Mouse (Mus musculus): ENCODE data around the gene Slc6a16.

Slc6a16 gene

DNA sequence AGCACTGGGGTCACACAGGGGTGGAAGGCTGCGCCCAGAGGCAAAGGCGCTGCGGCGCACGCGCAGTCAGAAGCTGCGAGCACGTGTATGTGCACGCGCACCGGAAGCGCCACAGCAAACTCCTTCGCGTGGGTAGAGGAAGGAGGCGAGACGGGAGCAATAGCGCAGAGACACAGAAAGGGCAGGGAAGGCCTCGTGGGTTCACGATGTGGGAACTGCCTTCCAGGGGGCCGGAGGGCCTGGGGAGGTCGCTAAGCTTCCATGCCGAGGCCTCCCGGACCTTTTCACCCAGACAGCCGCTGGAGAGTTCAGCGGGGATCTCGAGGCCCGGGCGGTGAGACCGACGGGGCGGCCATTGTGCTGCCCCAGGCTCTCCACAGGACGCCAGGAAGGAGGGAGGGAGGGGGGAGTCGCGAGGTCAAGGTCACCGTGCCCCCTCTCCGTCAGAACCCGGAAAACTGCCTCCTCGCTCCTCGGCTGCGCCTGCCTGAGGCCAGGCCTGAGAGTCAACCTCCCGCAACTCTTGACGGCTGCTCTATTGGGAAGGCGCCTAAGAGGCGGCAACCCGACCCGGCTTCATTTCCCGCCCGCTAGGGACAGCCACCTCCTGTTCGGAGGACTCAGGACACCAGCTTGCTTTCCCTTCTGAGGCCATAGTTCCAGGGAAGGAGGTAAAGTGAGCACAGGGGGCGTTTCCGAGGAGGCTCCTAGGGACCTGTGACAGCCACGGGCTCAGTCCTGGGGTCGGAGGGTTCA lies at the start of gene Slc6a16:
Gene Slc6a16 (plus strand): TSS at position 453 of the 756 bp plus-strand sequence.
- no peak for DNase-seq (ENCODE audit: low spot score)

DNA sequence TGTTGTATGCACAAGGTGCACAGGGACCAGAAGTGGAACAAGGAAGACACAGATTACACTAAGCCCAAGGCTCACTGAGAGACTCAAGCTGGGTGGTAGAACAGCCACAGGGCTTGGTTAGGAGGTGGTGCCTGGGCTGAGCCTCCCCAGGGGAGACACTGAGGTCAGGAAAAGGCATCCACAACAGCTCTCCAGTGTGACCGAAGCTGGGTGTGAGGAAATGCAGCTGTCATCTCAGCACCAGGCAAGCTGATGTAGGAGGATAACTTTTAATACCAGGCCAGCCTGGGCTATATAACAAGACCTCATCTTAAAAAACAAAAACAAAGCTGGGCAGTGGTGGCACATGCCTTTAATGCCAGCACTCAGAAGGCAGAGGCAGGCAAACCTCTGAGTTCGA lies 49.7 kb upstream of the Slc6a16 start:
- DNase-seq (ENCODE audit: low spot score), result no peak

GRCm38 (mm10) chr7:45191803-45192363 lies 49.0 kb upstream of the Slc6a16 start:
- DNase-seq (ENCODE audit: low spot score), result no peak

- DNase-seq (ENCODE audit: low spot score), result no peak
Measured at GRCm38 (mm10) chr7:45192585-45193310, 48.1 kb upstream of the Slc6a16 start.

DNA sequence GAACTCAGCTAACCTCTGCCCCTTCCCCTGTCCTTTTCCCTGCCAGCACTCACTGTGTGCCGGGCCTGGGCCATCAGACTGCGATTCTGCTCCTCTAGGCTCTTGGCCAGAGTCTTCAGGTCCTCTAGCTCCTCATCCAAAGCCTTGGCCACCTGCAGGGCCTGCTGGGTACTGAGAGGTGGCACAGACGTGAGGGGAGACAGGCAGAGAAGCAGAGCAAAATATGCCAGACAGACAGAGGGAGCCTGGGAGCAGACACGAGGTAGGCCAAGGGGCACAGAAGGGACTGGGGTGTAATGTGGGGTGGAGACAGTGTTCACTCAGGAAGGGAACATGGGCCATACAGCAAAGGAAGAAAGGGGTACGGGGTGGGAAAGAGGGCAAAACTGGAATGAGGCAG lies 47.5 kb upstream of the Slc6a16 start:
- no peak for DNase-seq (ENCODE audit: low spot score)

GRCm38 (mm10) chr7:45193871-45194785 lies 46.8 kb upstream of the Slc6a16 start:
- DNase-seq (ENCODE audit: low spot score), result no peak

GRCm38 (mm10) chr7:45195341-45196175 lies 45.3 kb upstream of the Slc6a16 start:
- no peak for DNase-seq (ENCODE audit: low spot score)

GRCm38 (mm10) chr7:45196176-45196535 lies 44.7 kb upstream of the Slc6a16 start:
- DNase-seq (ENCODE audit: low spot score), result no peak

DNA sequence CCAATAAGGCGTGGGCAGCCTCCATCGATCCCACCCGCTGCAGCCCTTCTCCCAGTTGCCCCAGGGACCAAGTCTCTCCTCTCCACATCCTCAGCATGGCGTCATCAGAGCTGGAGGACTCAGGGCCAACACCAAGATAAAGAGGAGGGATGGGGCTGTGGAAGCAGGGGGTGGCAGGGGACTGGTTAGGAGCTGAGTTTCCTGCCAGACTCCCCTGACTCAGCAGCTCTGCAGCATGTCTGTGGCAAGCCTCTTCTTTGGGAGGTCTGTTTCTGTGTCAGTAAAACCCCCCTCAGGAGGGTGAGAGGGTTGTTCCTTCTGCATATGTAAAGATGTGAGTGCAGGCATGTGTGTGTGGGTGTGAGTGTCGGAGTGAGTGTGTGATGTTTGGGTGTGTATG lies 43.9 kb upstream of the Slc6a16 start:
- DNase-seq (ENCODE audit: low spot score), result no peak

GRCm38 (mm10) chr7:45198435-45198834 lies 42.5 kb upstream of the Slc6a16 start:
- DNase-seq (ENCODE audit: low spot score), result peak; percentile 57

GRCm38 (mm10) chr7:45198961-45199360 lies 41.9 kb upstream of the Slc6a16 start:
- no peak for DNase-seq (ENCODE audit: low spot score)

GRCm38 (mm10) chr7:45202654-45203053 lies 38.2 kb upstream of the Slc6a16 start:
- DNase-seq (ENCODE audit: low spot score), result no peak

DNA sequence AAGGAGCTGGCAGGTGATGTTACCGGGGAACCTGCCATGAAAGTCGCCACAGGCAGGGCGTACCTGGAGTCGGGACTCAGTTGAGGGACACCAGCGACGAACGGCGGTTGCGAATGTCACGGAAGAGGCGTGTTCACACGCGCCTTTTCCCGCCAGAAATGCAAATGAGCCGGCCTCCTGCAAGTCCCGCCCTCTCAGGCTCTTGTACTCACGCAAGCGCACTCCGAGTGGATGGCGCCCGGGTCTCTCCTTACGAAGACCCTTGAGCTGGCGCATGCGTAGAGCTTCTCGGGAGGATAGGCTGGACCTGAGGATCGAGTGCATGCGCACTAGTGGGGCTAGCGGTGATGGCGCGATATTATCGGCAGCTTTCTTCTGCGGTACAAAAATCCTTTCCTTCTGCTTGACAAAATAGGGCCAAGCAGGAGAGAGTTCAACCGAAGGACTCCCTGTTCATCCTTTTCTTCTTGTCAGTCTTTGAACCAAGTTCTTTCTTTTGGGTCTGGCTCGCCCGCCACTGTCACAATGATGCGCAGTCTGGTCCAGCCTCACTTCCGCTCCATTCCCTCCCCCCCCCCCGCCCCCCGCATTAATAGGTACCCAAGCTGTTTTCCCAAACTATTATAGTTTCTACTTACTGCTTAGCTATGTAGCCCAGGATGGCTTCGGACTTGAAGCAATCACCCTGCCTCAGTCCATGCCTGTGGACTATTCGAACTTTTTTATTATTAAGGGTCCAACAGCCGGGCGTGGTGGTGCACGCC lies 36.3 kb upstream of the Slc6a16 start, which contains the start of gene Ccdc155:
Gene Ccdc155 (minus strand): TSS at position 513 of the 764 bp plus-strand sequence.
- peak; percentile 72 for DNase-seq (ENCODE audit: low spot score)

DNA sequence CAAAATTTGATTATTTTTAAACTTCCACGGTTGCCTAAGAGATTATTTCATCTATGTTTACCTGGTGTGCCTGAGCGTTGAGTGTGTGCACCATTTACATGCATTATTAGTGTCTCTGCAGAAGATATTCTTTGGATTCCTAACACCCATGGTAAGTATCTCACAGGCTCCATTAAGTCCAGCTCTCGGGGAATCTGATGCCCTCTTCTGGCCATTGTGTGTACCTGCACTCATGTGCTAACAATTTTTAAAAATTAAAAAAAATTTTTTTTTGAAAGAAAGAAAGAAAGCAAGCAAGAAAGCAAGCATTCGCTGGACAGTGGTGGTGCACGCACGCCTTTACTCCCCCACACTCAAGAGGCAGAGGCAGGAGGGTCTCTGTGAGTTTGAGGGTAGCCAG lies 32.6 kb upstream of the Slc6a16 start:
- no peak for DNase-seq (ENCODE audit: low spot score)

GRCm38 (mm10) chr7:45211070-45211469 lies 29.8 kb upstream of the Slc6a16 start:
- no peak for DNase-seq (ENCODE audit: low spot score)

DNA sequence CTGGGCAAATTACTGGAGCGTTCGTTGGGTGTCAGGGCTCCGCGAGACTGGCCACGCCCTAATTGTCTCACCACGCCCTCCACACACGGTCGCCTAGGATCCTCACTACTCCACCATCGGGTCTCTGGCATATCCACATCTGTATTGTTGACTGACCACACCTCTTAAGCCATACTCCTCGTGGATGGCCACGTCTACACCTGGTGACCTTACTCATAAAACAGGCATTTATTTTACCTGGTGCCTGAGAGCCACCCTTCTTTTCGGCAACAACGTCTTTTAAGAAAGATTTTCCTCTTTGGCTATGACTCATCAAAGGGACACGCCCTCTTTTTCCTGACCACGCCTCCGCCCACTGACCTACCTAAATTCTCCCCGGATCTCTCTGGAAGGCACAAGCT lies 29.0 kb upstream of the Slc6a16 start, which contains the start of gene Dkkl1:
Gene Dkkl1 (minus strand): TSS at position 297 of the 401 bp plus-strand sequence.
- no peak for DNase-seq (ENCODE audit: low spot score)

DNA sequence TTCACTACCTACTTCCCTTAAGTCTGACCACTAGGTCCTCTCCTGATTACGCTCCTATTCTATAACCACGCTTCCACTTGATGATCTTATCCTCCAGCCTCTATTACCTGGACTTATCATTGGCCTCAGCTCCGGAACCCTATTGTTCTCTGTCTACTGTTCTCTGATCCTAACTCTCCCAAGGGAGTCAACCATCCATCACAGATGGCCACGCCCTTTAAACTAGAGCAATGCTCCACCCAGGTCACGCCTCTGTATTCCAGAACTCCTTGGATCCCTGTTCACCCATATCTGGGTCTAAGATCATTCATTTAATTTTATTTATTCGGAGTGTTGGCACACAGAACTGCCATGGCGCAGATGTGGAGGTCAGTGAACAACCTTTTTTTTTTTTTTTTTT lies 28.5 kb upstream of the Slc6a16 start:
- no peak for DNase-seq (ENCODE audit: low spot score)

GRCm38 (mm10) chr7:45213708-45214107 lies 27.2 kb upstream of the Slc6a16 start:
- no peak for DNase-seq (ENCODE audit: low spot score)

DNA sequence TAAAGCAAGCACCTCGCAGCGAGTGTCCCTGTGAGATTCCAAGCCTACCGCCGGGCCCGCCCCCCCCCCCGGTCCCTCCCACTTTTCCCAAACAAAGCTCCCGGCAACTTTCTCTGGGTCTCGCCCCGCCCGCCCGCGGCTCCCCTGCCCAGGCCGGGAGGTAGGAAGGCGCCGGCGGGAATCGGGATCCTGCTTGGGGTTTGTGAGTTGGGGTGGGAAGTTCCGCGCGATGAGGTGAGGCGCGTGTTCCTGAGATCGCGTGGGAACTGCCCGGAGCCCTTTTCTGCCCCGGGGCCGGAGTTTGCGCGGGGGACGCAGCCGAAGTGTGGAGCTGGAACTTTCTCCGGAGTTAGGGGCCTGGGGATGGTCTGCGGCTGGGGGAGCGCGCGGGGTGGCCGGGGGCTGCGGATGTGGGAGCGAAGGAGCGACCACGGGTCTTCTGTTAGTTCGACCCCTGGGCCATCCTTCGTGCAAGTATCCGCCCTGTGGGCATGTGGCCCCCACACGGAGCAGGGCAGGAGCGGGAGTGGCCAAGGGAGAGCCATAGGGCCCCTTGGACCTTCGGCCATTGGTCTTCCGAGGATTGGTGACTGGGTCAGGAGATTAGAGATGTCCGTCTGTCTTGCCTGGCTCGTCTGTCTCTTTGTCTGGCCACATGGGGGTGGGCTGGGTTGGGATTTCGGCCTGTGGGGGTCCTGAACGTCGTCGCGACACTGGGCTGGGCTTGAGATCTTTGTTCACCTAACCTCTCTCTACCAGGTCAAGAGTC lies 25.0 kb upstream of the Slc6a16 start, which contains the start of gene Tead2:
Gene Tead2 (plus strand): TSS at position 81 of the 769 bp plus-strand sequence.
- peak; percentile 47 for DNase-seq (ENCODE audit: low spot score)
